Mouse (Mus musculus) lung, embryonic 14.5 days (tissue): ENCODE measurements around the gene Opn3. TPM values are rescaled to one million over a fixed set of nuclear protein-coding genes. Genes with fewer than 3 reads are reported as not detected.
A peak's percentile ranks its signal among the peaks of the same experiment; 100 is the strongest.

Source experiments
- ATAC-seq: fragments of 200-750 bp; cut with Nextera tagmentation; 2 replicates; pipeline ENCODE4 v1.8.0; 2017; ENCODE audit warnings: mild to moderate bottlenecking, moderate TSS enrichment, moderate library complexity; ENCODE audit not compliant: insufficient read depth
- DNase-seq: peaks from one replicate; pipeline ENCODE4 v3.0.0-alpha.2; 2015
- H3K27ac ChIP-seq: fragments of 300-500 bp; sonication (generic); 2 replicates; pipeline ENCODE4 v1.5.1; 2014; ENCODE audit warnings: low read depth, mild to moderate bottlenecking, moderate library complexity
- H3K27me3 ChIP-seq: fragments of 300-500 bp; sonication (generic); 2 replicates; pipeline ENCODE4 v1.6.1; 2014; ENCODE audit warnings: low read length, control low read depth; ENCODE audit not compliant: insufficient read depth
- H3K36me3 ChIP-seq: fragments of 300-500 bp; sonication (generic); 2 replicates; pipeline ENCODE4 v1.6.1; 2014; ENCODE audit warnings: control low read depth; ENCODE audit not compliant: insufficient read depth
- H3K4me1 ChIP-seq: fragments of 300-500 bp; sonication (generic); 2 replicates; pipeline ENCODE4 v1.6.1; 2014; ENCODE audit warnings: antibody characterized with exemption, control low read depth; ENCODE audit not compliant: insufficient read depth
- H3K4me2 ChIP-seq: fragments of 300-500 bp; sonication (generic); 2 replicates; pipeline ENCODE4 v1.6.1; 2014; ENCODE audit warnings: mild to moderate bottlenecking
- H3K4me3 ChIP-seq: fragments of 300-500 bp; sonication (generic); 2 replicates; pipeline ENCODE4 v1.5.1; 2014; ENCODE audit warnings: low read depth, low read length
- H3K9ac ChIP-seq: fragments of 300-500 bp; sonication (generic); 2 replicates; pipeline ENCODE4 v1.6.1; 2014
- H3K9me3 ChIP-seq: fragments of 300-500 bp; sonication (generic); 2 replicates; pipeline ENCODE4 v1.6.1; 2016; ENCODE audit warnings: low read depth, low read length, control low read depth
- CTCF ChIP-seq: IDR thresholded peaks from 2 replicates; pipeline ENCODE4 v1.5.1; 2016; ENCODE audit warnings: antibody characterized with exemption, low read depth
- WGBS: fragments of 180-500 bp; shearing (Covaris S2); extraction: QIAGEN DNeasy Blood & Tissue Kit; methylation state at CpG from one replicate; pipeline ENCODE4 v1.1.7; 2014; 5-methylcytosine and 5-hydroxymethylcytosine counted together
- polyA plus RNA-seq: library from polyadenylated mRNA; unstranded; fragments of >200 nt; fragmentation: Nextera tagmentation; extraction: Ambion mirVana; gene quantifications from 2 replicates; pipeline ENCODE4 v1.2.1, GENCODE M21; 2014

Gene Opn3
- polyA plus RNA-seq, 1 experiment from 2014 or later = 5.4 TPM

GRCm38 (mm10) chr1:175659900-175660299 is 32.7 kb downstream of the Opn3 start:
- Histone ChIP-seq H3K4me3 (no peak overlapping the region), H3K27ac (no peak overlapping the region), H3K9ac (no peak overlapping the region), H3K36me3 (no peaks in the 10 kb centered on the region), H3K27me3 (no peaks in the 10 kb centered on the region), H3K9me3 (no peaks in the 10 kb centered on the region), H3K4me2 (no peak overlapping the region), H3K4me1 (no peaks in the 10 kb centered on the region)
- DNase-seq (no peak), ATAC-seq (no peak)
- no peak for TF ChIP-seq CTCF
- 83% methylated on average over 4 of the region's 4 CpGs for WGBS

DNA sequence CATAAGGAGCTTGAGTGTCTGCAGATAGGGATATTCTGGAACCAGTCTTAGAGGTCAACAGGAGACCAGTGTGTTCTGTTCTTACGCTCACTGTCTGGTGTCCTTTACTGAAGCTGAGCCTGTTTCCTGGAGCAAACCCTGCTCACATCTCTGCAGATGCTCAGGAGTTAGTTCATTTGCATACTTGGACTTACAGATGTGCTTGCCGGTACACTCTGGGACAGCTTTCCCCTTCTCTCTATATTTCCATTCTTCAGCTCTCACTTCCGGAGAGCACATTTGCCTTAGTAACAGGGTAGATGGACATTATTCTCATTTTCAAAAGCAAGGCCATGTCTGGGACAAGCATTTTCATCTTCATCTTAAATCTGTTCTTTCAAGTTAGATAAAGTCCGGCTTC is 44.0 kb downstream of the Opn3 start:
- ATAC-seq (no peak), DNase-seq (no peak)
- H3K4me2 ChIP-seq = no peak overlapping the region
- H3K9ac ChIP-seq = no peak overlapping the region
- no peaks in the 10 kb centered on the region for H3K9me3 ChIP-seq
- H3K4me3 ChIP-seq = no peak overlapping the region
- no peaks in the 10 kb centered on the region for H3K36me3 ChIP-seq
- H3K4me1 ChIP-seq = no peaks in the 10 kb centered on the region
- H3K27ac ChIP-seq = no peak overlapping the region
- WGBS = 88% methylated on average over 4 of the region's 4 CpGs
- TF ChIP-seq CTCF = no peak
- H3K27me3 ChIP-seq = no peaks in the 10 kb centered on the region

DNA sequence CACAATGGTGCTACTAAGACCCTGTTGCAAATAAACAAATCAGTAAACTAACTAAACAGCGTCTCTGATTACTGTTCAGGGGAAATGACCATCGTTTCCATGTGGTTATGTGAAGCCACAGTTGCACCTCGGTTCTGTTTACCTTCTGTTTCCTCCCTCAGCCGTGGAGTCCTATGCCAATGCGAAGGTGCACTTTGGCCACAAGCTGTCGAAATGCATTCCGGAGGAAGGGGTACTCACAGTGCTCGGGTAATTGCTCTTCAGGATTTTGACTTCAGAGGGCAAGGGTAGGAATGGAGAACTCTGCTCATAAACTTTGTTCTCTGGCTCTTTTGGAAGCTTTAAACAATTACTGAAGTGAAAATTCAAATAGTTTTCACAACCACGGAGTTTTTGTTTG is 45.6 kb downstream of the Opn3 start:
- Histone ChIP-seq H3K27me3 (no peaks in the 10 kb centered on the region), H3K4me1 (no peaks in the 10 kb centered on the region), H3K36me3 (no peaks in the 10 kb centered on the region), H3K4me3 (no peak overlapping the region), H3K27ac (no peak overlapping the region), H3K4me2 (no peak overlapping the region), H3K9me3 (no peaks in the 10 kb centered on the region), H3K9ac (no peak overlapping the region)
- TF ChIP-seq CTCF = no peak
- ATAC-seq = no peak
- 35% methylated on average over 9 of the region's 9 CpGs for WGBS
- DNase-seq = peak; percentile 27

DNA sequence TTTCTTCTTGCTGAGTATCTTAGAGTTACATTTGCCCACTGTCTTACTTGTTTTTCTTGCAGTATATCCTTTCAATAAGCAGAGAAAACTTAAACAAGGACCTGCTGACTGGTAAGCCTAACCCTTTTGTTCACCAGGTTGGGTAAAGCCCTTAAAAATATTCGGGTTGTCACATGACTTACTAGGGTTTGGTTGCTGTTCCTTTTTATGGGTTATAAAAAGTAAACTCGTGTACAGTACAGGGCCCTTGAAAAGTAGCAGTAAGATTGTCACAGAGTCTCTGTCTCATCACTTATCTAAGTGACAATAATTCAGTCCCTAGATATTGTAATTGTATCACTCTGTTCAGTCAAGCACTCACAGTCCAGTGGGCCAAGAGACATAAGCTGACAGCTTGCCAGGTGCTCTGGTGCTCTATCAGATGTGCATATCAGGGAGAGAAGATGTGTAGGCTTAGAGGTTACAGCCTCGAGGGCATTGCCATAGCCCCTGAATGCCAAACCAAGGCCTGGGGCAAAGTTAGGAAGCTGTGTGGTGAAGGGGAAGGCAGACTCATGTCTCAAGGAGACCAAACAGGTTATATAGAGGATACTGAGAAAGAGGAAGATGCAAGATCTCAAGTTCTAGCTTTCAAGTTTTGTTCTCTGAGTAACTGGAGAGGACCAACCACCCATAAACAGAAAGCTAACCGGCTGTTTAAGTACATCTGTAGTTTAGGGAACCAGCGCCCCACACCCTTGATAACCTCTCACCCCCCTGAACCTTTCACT is 48.9 kb downstream of the Opn3 start:
- H3K36me3 ChIP-seq = no peaks in the 10 kb centered on the region
- no peak overlapping the region for H3K9ac ChIP-seq
- H3K4me1 ChIP-seq = no peaks in the 10 kb centered on the region
- no peak overlapping the region for H3K27ac ChIP-seq
- no peaks in the 10 kb centered on the region for H3K9me3 ChIP-seq
- TF ChIP-seq CTCF = no peak
- H3K4me3 ChIP-seq = no peak overlapping the region
- 44% methylated on average over 5 of the region's 5 CpGs for WGBS
- DNase-seq (no peak), ATAC-seq (no peak)
- no peaks in the 10 kb centered on the region for H3K27me3 ChIP-seq
- no peak overlapping the region for H3K4me2 ChIP-seq

DNA sequence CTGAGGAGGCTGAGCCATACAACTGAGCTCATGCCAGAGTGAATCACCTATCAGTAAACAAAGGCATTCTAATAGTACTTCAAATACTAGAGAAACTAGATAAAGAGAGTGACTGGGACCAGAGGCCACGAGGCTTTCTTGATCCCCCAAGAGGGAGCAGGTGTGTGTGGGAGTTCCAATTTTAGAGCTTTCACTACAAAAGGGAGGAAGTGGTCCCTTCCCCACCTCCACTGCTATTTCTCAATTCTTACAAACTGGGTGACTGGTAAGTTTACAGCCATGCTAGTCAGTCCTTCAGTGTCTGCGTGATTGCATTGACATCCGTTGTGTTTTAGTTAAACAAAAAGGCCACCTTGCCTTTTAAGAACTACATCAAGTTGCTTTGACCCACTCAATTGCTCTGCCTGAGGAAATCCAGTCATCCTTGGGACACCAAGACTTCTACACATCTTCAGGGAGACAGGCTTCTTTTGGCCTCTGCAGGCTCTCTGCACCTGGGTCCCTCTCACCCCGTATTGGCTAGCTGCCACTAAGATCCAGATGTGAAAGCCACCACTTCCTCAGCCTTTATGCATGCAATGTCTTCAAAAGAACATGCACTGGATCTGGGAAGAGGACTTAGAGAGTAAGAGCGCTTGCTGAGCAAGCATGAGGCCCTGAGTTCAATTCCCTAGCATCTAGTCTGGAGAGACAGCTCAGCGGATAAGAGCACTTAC is 52.0 kb downstream of the Opn3 start:
- no peak overlapping the region for H3K27ac ChIP-seq
- no peak overlapping the region for H3K9ac ChIP-seq
- DNase-seq (no peak), ATAC-seq (no peak)
- H3K27me3 ChIP-seq = no peaks in the 10 kb centered on the region
- TF ChIP-seq CTCF = no peak
- no peak overlapping the region for H3K4me2 ChIP-seq
- 73% methylated on average over 6 of the region's 6 CpGs for WGBS
- no peaks in the 10 kb centered on the region for H3K9me3 ChIP-seq
- H3K4me3 ChIP-seq = no peak overlapping the region
- H3K36me3 ChIP-seq = no peaks in the 10 kb centered on the region
- H3K4me1 ChIP-seq = no peaks in the 10 kb centered on the region

DNA sequence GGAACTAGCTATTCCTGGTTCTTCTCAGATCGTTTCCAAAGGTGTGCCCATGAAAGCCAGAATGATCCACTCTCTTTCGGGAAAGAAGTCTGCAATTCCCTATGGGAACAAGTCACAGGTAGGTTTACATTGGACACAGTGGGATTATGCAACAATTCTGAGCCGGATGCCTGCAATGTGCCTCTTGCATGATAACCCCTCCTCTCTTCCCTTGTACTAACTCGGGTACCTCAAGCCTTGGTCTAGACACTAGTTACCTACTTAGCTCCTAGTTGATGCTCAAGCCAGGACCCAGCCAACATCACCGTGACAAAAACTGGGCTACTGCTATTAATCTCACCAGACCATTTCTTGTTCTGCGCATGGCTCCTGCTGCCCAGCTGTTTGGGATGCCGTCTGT is 53.5 kb downstream of the Opn3 start:
- 78% methylated on average over 7 of the region's 7 CpGs for WGBS

DNA sequence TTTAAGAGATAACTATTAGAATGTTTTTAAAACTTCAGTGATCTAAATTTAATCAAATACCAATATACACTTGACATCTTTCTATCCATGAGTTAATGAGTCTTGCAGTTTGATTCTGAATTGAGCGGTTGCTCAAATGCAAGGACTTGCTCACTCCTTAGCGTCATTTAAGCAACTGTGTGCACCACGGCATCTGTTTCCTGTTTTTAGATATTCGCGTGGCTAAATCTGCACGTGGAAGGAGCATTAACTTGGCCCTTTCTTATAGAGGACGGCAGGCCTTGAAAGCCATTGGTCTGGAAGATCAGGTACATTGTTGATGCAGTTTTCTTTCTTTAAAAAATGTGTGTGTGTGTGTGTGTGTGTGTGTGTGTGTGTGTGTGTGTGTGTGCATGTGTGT is 54.9 kb downstream of the Opn3 start:
- 69% methylated on average over 7 of the region's 7 CpGs for WGBS
- DNase-seq = no peak
- TF ChIP-seq CTCF = no peak

More for the DNA sequence above, 53.5 kb downstream of the Opn3 start:
- Histone ChIP-seq H3K4me1 (no peaks in the 10 kb centered on the region), H3K4me3 (no peak overlapping the region), H3K36me3 (no peaks in the 10 kb centered on the region), H3K9ac (no peak overlapping the region), H3K9me3 (no peaks in the 10 kb centered on the region), H3K27me3 (no peaks in the 10 kb centered on the region), H3K4me2 (no peak overlapping the region), H3K27ac (no peak overlapping the region)
- ATAC-seq (no peak), DNase-seq (no peak)
- no peak for TF ChIP-seq CTCF

More for the DNA sequence above, 54.9 kb downstream of the Opn3 start:
- no peak overlapping the region for H3K9ac ChIP-seq
- no peak overlapping the region for H3K4me2 ChIP-seq
- ATAC-seq = no peak
- no peaks in the 10 kb centered on the region for H3K36me3 ChIP-seq
- H3K9me3 ChIP-seq = no peaks in the 10 kb centered on the region
- no peaks in the 10 kb centered on the region for H3K27me3 ChIP-seq
- H3K27ac ChIP-seq = no peak overlapping the region
- no peak overlapping the region for H3K4me3 ChIP-seq
- no peaks in the 10 kb centered on the region for H3K4me1 ChIP-seq
